Mouse (Mus musculus) erythroid progenitor cell, adult 5-6 weeks (primary cell): ENCODE results near the gene Rnf181. TPM values are rescaled to one million over a fixed set of nuclear protein-coding genes. Genes with fewer than 3 reads are reported as not detected.

ENCODE experiments used
- ATAC-seq: replicated peaks from 2 replicates; pipeline ENCODE4 v1.8.0; 2016; ENCODE audit warnings: moderate number of reproducible peaks, mild to moderate bottlenecking, moderate TSS enrichment, inconsistent platforms; ENCODE audit not compliant: poor library complexity, low FRiP score, severe bottlenecking
- total RNA-seq, 2 experiments: library from RNA; stranded (forward) in 1 of 2; stranded (reverse) in 1 of 2; fragments of 150-400 nt in 1 of 2; fragments of 186-747, 209-891 nt in 1 of 2; gene quantifications; 2 replicates each; pipeline versions ENCODE4 v1.2.3 to v1.2.4; 2015 to 2017; ENCODE audit warnings: low replicate concordance in 2 of 2

Rnf181 gene
- total RNA-seq, 2 experiments from 2014 or later, result 56.4 to 96.0 TPM

DNA sequence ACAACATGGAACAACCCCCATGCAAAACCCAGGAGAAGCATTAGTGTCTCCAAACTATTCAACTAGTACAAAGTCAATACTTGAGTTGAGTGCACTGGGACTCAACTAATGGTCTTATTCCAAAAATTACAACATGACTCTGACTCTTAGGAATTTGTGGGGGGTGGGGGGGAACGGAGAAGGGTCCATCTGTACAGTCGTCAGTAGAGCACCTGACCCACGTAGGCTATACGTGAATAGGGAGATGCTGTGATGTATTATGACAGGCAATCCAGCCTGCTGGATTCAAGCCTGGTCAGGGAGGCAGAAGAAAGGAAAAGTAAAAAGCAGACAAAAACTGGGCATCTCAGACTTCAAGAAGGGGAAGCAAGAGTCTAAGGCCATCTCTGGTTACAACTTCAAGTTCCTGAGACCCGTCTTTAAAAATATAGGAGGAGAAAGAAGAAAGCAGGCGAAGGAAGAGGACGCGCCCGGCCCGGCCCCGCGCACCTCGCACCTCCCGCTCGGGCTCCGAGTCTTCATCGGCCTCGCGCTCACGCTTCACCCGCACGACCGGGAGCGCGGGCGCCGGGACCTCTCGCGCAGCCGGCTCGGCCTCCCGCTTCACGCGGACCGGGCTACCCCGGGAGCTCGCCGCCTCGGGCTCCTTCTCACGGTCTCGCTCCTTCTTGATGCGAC is 22.2 kb downstream of the Rnf181 start:
- ATAC-seq, result peak; percentile 32

GRCm38 (mm10) chr6:72340481-72340880 is 26.3 kb downstream of the Rnf181 start:
- no peak for ATAC-seq

DNA sequence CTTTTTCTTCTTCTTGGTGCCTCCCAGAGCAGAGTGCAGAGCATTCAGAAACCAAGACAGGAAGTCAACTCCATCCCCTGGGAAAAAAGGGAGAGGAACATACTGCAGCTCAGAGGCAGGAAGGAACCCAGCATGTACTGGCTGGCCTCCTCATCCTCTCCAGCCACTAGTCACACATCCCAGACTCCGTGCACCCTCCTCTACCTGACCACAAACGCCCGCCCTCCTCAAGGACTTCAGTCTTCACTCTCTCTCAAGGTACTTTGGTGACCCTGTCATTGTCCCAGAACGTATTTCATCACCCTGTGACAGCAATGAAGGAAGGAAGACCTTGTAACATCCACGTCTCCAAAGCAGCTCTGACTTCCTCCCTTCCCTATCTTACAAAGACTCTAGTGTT is 33.6 kb downstream of the Rnf181 start:
- no peak for ATAC-seq

- ATAC-seq, result no peak
These were observed 36.6 kb downstream of the Rnf181 start for GRCm38 (mm10) chr6:72330133-72330532.

- no peak for ATAC-seq
These were observed 37.7 kb downstream of the Rnf181 start for GRCm38 (mm10) chr6:72329019-72329418.

DNA sequence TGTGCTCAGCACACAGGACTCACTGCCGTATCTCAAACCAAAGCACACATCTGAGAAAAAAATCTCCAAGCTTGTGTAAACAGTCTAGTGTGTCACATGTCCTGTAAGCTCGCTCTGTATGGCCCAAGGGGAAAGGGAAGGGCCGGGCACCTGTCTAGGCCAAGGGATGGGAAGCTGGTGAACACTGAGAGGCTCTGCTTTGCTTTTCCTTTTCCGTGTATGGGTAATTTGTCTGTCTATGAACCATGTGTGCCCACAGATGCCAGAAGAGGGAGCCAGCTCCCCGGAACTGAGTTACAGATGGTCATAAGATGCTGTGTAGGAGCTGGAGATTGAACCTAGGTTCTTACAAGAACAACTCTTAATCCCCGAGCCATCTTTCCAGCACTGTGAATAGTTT is 40.5 kb downstream of the Rnf181 start:
- peak; percentile 60; the same call in 1 of the 2 replicates for ATAC-seq

- peak; percentile 95 for ATAC-seq
These were observed 42.8 kb downstream of the Rnf181 start for GRCm38 (mm10) chr6:72323786-72324508.

DNA sequence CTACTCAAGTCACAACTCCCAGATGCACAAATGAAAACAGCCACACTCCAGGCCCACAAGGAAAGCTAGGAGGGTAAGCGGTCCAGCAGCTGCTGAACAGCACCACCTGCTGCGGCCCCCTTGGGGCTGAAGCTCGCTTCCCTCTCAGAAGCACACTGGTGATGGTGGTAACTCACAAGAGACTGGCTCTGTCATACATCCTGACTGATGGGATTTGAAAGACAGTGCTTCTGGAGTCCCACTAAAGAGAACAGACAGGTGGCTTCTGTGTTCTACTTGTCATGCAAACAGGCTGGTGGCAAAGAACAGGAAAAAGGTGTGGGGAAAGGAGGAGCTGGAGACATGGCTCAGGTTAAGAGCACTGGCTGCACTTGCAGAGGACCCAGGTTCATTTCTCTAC is 43.8 kb downstream of the Rnf181 start:
- no peak for ATAC-seq

- ATAC-seq, result 0 out of 2 replicates have a peak, but pooled peaks have one; percentile 52
These were observed 47.7 kb downstream of the Rnf181 start for GRCm38 (mm10) chr6:72319019-72319418.

GRCm38 (mm10) chr6:72318440-72318839 is 48.3 kb downstream of the Rnf181 start:
- ATAC-seq, result no peak

DNA sequence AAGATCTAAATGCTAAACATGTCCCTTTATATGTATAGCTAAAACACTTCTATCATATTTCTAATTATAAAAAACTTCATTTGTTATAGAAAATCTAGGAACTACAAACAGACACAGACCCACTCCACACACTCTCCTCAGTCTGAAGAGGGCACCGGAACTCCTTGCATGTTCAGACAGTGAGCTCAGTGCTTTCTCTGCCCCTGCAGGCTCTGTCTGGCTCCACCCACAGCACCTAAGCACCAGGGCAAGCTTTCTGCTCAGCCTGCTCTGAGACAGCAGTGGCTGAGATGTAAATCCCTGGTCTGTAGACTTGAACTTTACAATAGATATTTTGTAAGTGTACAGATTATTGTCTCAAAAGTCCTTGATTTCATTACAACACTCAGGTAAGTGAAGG is 50.7 kb downstream of the Rnf181 start:
- ATAC-seq, result no peak

GRCm38 (mm10) chr6:72315384-72315783 is 51.4 kb downstream of the Rnf181 start:
- no peak for ATAC-seq

- no peak for ATAC-seq
These were observed 53.5 kb downstream of the Rnf181 start for GRCm38 (mm10) chr6:72313124-72313867.

GRCm38 (mm10) chr6:72312198-72312597 is 54.6 kb downstream of the Rnf181 start:
- ATAC-seq, result no peak

Other genes with a start within 250 kb of the Rnf181 start
- gene Atoh8, start 131.4 kb downstream of the Rnf181 start, total RNA-seq (2015; ENCODE audit: low replicate concordance), result not detected in 2 replicates
- gene Atoh8, start 131.4 kb downstream of the Rnf181 start, total RNA-seq (2017; ENCODE audit: low replicate concordance), result not detected in 2 replicates
- not detected in 2 replicates for gene Sftpb, start 62.3 kb downstream of the Rnf181 start, total RNA-seq (2015; ENCODE audit: low replicate concordance)
- gene Sftpb, start 62.3 kb downstream of the Rnf181 start, total RNA-seq (2017; ENCODE audit: low replicate concordance), result not detected in 2 replicates
- 62.9 and 90.1 TPM in 2 replicates for gene Usp39, start 21.8 kb downstream of the Rnf181 start, total RNA-seq (2015; ENCODE audit: low replicate concordance)
- 63.4 and 92.7 TPM in 2 replicates for gene Usp39, start 21.8 kb downstream of the Rnf181 start, total RNA-seq (2017; ENCODE audit: low replicate concordance)
- gene 0610030E20Rik, start 19.6 kb downstream of the Rnf181 start, total RNA-seq (2015; ENCODE audit: low replicate concordance), result 23.4 and 33.1 TPM in 2 replicates
- gene 0610030E20Rik, start 19.6 kb downstream of the Rnf181 start, total RNA-seq (2017; ENCODE audit: low replicate concordance), result 21.6 and 29.3 TPM in 2 replicates
- gene Tmem150a, start 11.5 kb downstream of the Rnf181 start, total RNA-seq (2015; ENCODE audit: low replicate concordance), result 3.2 and 11.7 TPM in 2 replicates
- 0.61 TPM in 1 of 2 replicates, not detected in the other for gene Tmem150a, start 11.5 kb downstream of the Rnf181 start, total RNA-seq (2017; ENCODE audit: low replicate concordance)
- gene Vamp5, start 13.5 kb upstream of the Rnf181 start, total RNA-seq (2015; ENCODE audit: low replicate concordance), result 85.1 and 98.0 TPM in 2 replicates
- 23.8 and 24.3 TPM in 2 replicates for gene Vamp5, start 13.5 kb upstream of the Rnf181 start, total RNA-seq (2017; ENCODE audit: low replicate concordance)
- 234 and 259 TPM in 2 replicates for gene Vamp8, start 23.7 kb upstream of the Rnf181 start, total RNA-seq (2015; ENCODE audit: low replicate concordance)
- 212 and 229 TPM in 2 replicates for gene Vamp8, start 23.7 kb upstream of the Rnf181 start, total RNA-seq (2017; ENCODE audit: low replicate concordance)
- gene Ggcx, start 47.4 kb upstream of the Rnf181 start, total RNA-seq (2015; ENCODE audit: low replicate concordance), result 1.4 and 7.1 TPM in 2 replicates
- gene Ggcx, start 47.4 kb upstream of the Rnf181 start, total RNA-seq (2017; ENCODE audit: low replicate concordance), result 2.6 and 5.9 TPM in 2 replicates
- 299 and 345 TPM in 2 replicates for gene Mat2a, start 72.6 kb upstream of the Rnf181 start, total RNA-seq (2015; ENCODE audit: low replicate concordance)
- gene Mat2a, start 72.6 kb upstream of the Rnf181 start, total RNA-seq (2017; ENCODE audit: low replicate concordance), result 107 TPM in 2 replicates
- not detected in 2 replicates for gene Sh2d6, start 154.8 kb upstream of the Rnf181 start, total RNA-seq (2015; ENCODE audit: low replicate concordance)
- not detected in 2 replicates for gene Sh2d6, start 154.8 kb upstream of the Rnf181 start, total RNA-seq (2017; ENCODE audit: low replicate concordance)
- gene Capg, start 177.4 kb upstream of the Rnf181 start, total RNA-seq (2015; ENCODE audit: low replicate concordance), result 9.0 and 15.5 TPM in 2 replicates
- 12.6 and 28.6 TPM in 2 replicates for gene Capg, start 177.4 kb upstream of the Rnf181 start, total RNA-seq (2017; ENCODE audit: low replicate concordance)
- 5.0 and 5.9 TPM in 2 replicates for gene Elmod3, start 231.5 kb upstream of the Rnf181 start, total RNA-seq (2015; ENCODE audit: low replicate concordance)
- 0.13 and 2.5 TPM in 2 replicates for gene Elmod3, start 231.5 kb upstream of the Rnf181 start, total RNA-seq (2017; ENCODE audit: low replicate concordance)
- 3.4 and 13.0 TPM in 2 replicates for gene Retsat, start 231.5 kb upstream of the Rnf181 start, total RNA-seq (2015; ENCODE audit: low replicate concordance)
- 1.4 and 1.5 TPM in 2 replicates for gene Retsat, start 231.5 kb upstream of the Rnf181 start, total RNA-seq (2017; ENCODE audit: low replicate concordance)